Comparison of ENCODE assay signal across 8 mouse cellular contexts in genomic region chr4:117041283-117041721, GRCm38 (mm10). TPM values are rescaled to one million over a fixed set of nuclear protein-coding genes. Genes with fewer than 3 reads are reported as not detected.
DNase-seq lines count a peak whose midpoint lies in the region; ATAC-seq and TF ChIP-seq lines count a peak whose summit lies in the region.

No protein-coding gene starts in this region.

- H3K27ac ChIP-seq in embryonic facial prominence, embryonic 15.5 days (replicated peaks): peak overlapping the region; percentile 84; the same call in 1 of the 2 replicates
- peak overlapping the region; percentile 47; the same call in 1 of the 2 replicates for H3K27ac ChIP-seq in limb, embryonic 12.5 days
- H3K27ac ChIP-seq in midbrain, postnatal 0 days (ENCODE audit: low read depth, low read length): no peak overlapping the region
- no peak overlapping the region for H3K27ac ChIP-seq in intestine, postnatal 0 days (ENCODE audit: low read depth, low read length)

- H3K4me3 ChIP-seq in embryonic facial prominence, embryonic 15.5 days (replicated peaks): no peak overlapping the region
- H3K4me3 ChIP-seq in limb, embryonic 12.5 days (replicated peaks): no peak overlapping the region
- H3K4me3 ChIP-seq in midbrain, postnatal 0 days (ENCODE audit: low read depth, low read length): no peak overlapping the region
- no peak overlapping the region for H3K4me3 ChIP-seq in intestine, postnatal 0 days (ENCODE audit: low read depth, low read length)

- no peaks in the 10 kb centered on the region for H3K9me3 ChIP-seq in embryonic facial prominence, embryonic 15.5 days (replicated peaks)
- no peaks in the 10 kb centered on the region for H3K9me3 ChIP-seq in limb, embryonic 12.5 days
- H3K9me3 ChIP-seq in midbrain, postnatal 0 days (ENCODE audit: low read length): no peaks in the 10 kb centered on the region
- H3K9me3 ChIP-seq in intestine, postnatal 0 days (ENCODE audit: control insufficient read depth): no peaks in the 10 kb centered on the region

- peaks cover under 1% of the 10 kb centered on the region; the same call in 1 of the 2 replicates for H3K36me3 ChIP-seq in embryonic facial prominence, embryonic 15.5 days
- H3K36me3 ChIP-seq in limb, embryonic 12.5 days: peaks cover 17% of the 10 kb centered on the region; the same call in 1 of the 2 replicates
- H3K36me3 ChIP-seq in midbrain, postnatal 0 days (ENCODE audit: insufficient read depth, low read length): no peaks in the 10 kb centered on the region
- H3K36me3 ChIP-seq in intestine, postnatal 0 days (ENCODE audit: control insufficient read depth, insufficient read depth): no peaks in the 10 kb centered on the region

- no peak overlapping the region for H3K9ac ChIP-seq in embryonic facial prominence, embryonic 15.5 days
- H3K9ac ChIP-seq in limb, embryonic 12.5 days (replicated peaks): no peak overlapping the region
- no peak overlapping the region for H3K9ac ChIP-seq in midbrain, postnatal 0 days (replicated peaks; ENCODE audit: low read length, poor library complexity, severe bottlenecking)
- no peak overlapping the region for H3K9ac ChIP-seq in intestine, postnatal 0 days (ENCODE audit: low read depth, low read length)

- WGBS in embryonic facial prominence, embryonic 15.5 days: 45% methylated on average over 4 of the region's 4 CpGs
- 45% methylated on average over 4 of the region's 4 CpGs for WGBS in limb, embryonic 12.5 days
- 59% methylated on average over 4 of the region's 4 CpGs for WGBS in midbrain, postnatal 0 days
- 29% methylated on average over 4 of the region's 4 CpGs for WGBS in intestine, postnatal 0 days

- intact Hi-C loops in heart, postnatal 14 days (cut with DNase I): no loop called here

- TF ChIP-seq CTCF in midbrain, postnatal 0 days (IDR thresholded peaks at IDR 0.05): no peak
- TF ChIP-seq CTCF in intestine, postnatal 0 days (IDR thresholded peaks at IDR 0.05; ENCODE audit: low read depth): no peak

- no peak overlapping the region for H3K4me2 ChIP-seq in embryonic facial prominence, embryonic 15.5 days (replicated peaks)
- H3K4me2 ChIP-seq in limb, embryonic 12.5 days: no peak overlapping the region
- no peak overlapping the region for H3K4me2 ChIP-seq in midbrain, postnatal 0 days (ENCODE audit: low read depth, low read length, poor library complexity, severe bottlenecking)
- H3K4me2 ChIP-seq in intestine, postnatal 0 days (replicated peaks; ENCODE audit: low read depth): no peak overlapping the region

- DNase-seq in spleen, postnatal 36 days (ENCODE audit: low spot score in 2 of 2): peak; percentile 5 to 45
- no peak for DNase-seq in spleen, postnatal 14 days (ENCODE audit: low spot score in 2 of 2)
- DNase-seq in heart, postnatal 14 days: peak; percentile 66 to 76
- DNase-seq in midbrain, postnatal 0 days (ENCODE audit: low spot score): peak; percentile 22
- no peak for DNase-seq in thymus, postnatal 0 days (ENCODE audit: low spot score)

- H3K27me3 ChIP-seq in embryonic facial prominence, embryonic 15.5 days: no peaks in the 10 kb centered on the region
- H3K27me3 ChIP-seq in limb, embryonic 12.5 days: no peaks in the 10 kb centered on the region
- H3K27me3 ChIP-seq in midbrain, postnatal 0 days (ENCODE audit: insufficient read depth, low read length): no peaks in the 10 kb centered on the region
- no peaks in the 10 kb centered on the region for H3K27me3 ChIP-seq in intestine, postnatal 0 days (replicated peaks; ENCODE audit: control insufficient read depth, insufficient read depth, low read length)

- peaks cover 22% of the 10 kb centered on the region for H3K4me1 ChIP-seq in embryonic facial prominence, embryonic 15.5 days
- H3K4me1 ChIP-seq in limb, embryonic 12.5 days (replicated peaks): peaks cover 28% of the 10 kb centered on the region
- H3K4me1 ChIP-seq in midbrain, postnatal 0 days (ENCODE audit: insufficient read depth, low read length): no peaks in the 10 kb centered on the region
- no peaks in the 10 kb centered on the region for H3K4me1 ChIP-seq in intestine, postnatal 0 days (replicated peaks; ENCODE audit: control insufficient read depth, insufficient read depth, low read length)

- ATAC-seq in embryonic facial prominence, embryonic 15.5 days (ENCODE audit: insufficient number of reproducible peaks, low FRiP score, low TSS enrichment, low read depth): no peak
- ATAC-seq in limb, embryonic 12.5 days (ENCODE audit: insufficient number of reproducible peaks, insufficient read depth, low FRiP score, low TSS enrichment, low read depth): no peak
- no peak for ATAC-seq in midbrain, postnatal 0 days (ENCODE audit: low FRiP score)
- no peak for ATAC-seq in intestine, postnatal 0 days

RNA-seq across cellular contexts. Expression of gene Eif2b3, which starts 22.1 kb away (rescaled TPM):
- polyA plus RNA-seq in embryonic facial prominence, embryonic 15.5 days (2015; fragmentation: Nextera tagmentation; extraction: Ambion mirVana): 40.4 and 41.3 TPM in 2 replicates
- 10 to 100 TPM; 14.9 to 15.5 TPM for total RNA-seq in heart, postnatal 14 days (2021)
- 53.0 and 54.0 TPM in 2 replicates for polyA plus RNA-seq in limb, embryonic 12.5 days (2016; fragmentation: Nextera tagmentation; extraction: Ambion mirVana)
- total RNA-seq in midbrain, postnatal 0 days (2014; rRNA removed): 20.7 and 21.7 TPM in 2 replicates
- polyA plus RNA-seq in midbrain, postnatal 0 days (2015; fragmentation: Nextera tagmentation; extraction: Ambion mirVana): 57.5 and 58.4 TPM in 2 replicates
- 40.9 and 42.1 TPM in 2 replicates for polyA plus RNA-seq in thymus, postnatal 0 days (2015; fragmentation: Nextera tagmentation; extraction: Ambion mirVana)
- 16.1 TPM in 2 replicates for polyA plus RNA-seq in intestine, postnatal 0 days (2015; fragmentation: Nextera tagmentation; extraction: Ambion mirVana)

RNA-seq across cellular contexts. Expression of gene Hectd3, which starts 46.2 kb away (rescaled TPM):
- polyA plus RNA-seq in embryonic facial prominence, embryonic 15.5 days (2015; fragmentation: Nextera tagmentation; extraction: Ambion mirVana): 13.9 and 14.2 TPM in 2 replicates
- 10 to 100 TPM; 18.6 to 18.9 TPM for total RNA-seq in heart, postnatal 14 days (2021)
- polyA plus RNA-seq in limb, embryonic 12.5 days (2016; fragmentation: Nextera tagmentation; extraction: Ambion mirVana): 10.7 and 10.8 TPM in 2 replicates
- 45.5 and 46.5 TPM in 2 replicates for total RNA-seq in midbrain, postnatal 0 days (2014; rRNA removed)
- 20.2 and 22.6 TPM in 2 replicates for polyA plus RNA-seq in midbrain, postnatal 0 days (2015; fragmentation: Nextera tagmentation; extraction: Ambion mirVana)
- 14.4 and 14.6 TPM in 2 replicates for polyA plus RNA-seq in thymus, postnatal 0 days (2015; fragmentation: Nextera tagmentation; extraction: Ambion mirVana)
- 25.1 and 25.7 TPM in 2 replicates for polyA plus RNA-seq in intestine, postnatal 0 days (2015; fragmentation: Nextera tagmentation; extraction: Ambion mirVana)

RNA-seq across cellular contexts. Expression of gene Urod, which starts 47.1 kb away (rescaled TPM):
- polyA plus RNA-seq in embryonic facial prominence, embryonic 15.5 days (2015; fragmentation: Nextera tagmentation; extraction: Ambion mirVana): 87.8 and 97.3 TPM in 2 replicates
- 100 to 1,000 TPM in 1 of 2 experiments, 10 to 100 TPM in 1; 92.7 to 106 TPM for total RNA-seq in heart, postnatal 14 days (2021)
- 110 and 111 TPM in 2 replicates for polyA plus RNA-seq in limb, embryonic 12.5 days (2016; fragmentation: Nextera tagmentation; extraction: Ambion mirVana)
- total RNA-seq in midbrain, postnatal 0 days (2014; rRNA removed): 25.5 and 50.0 TPM in 2 replicates
- 36.6 and 36.8 TPM in 2 replicates for polyA plus RNA-seq in midbrain, postnatal 0 days (2015; fragmentation: Nextera tagmentation; extraction: Ambion mirVana)
- polyA plus RNA-seq in thymus, postnatal 0 days (2015; fragmentation: Nextera tagmentation; extraction: Ambion mirVana): 102 and 109 TPM in 2 replicates
- 53.9 and 56.9 TPM in 2 replicates for polyA plus RNA-seq in intestine, postnatal 0 days (2015; fragmentation: Nextera tagmentation; extraction: Ambion mirVana)

RNA-seq across cellular contexts. Expression of gene Ptch2, which starts 54.6 kb away (rescaled TPM):
- polyA plus RNA-seq in embryonic facial prominence, embryonic 15.5 days (2015; fragmentation: Nextera tagmentation; extraction: Ambion mirVana): 20.8 and 22.5 TPM in 2 replicates
- 1 to 10 TPM; 1.5 to 1.7 TPM for total RNA-seq in heart, postnatal 14 days (2021)
- 5.4 and 6.4 TPM in 2 replicates for polyA plus RNA-seq in limb, embryonic 12.5 days (2016; fragmentation: Nextera tagmentation; extraction: Ambion mirVana)
- 6.8 and 12.2 TPM in 2 replicates for total RNA-seq in midbrain, postnatal 0 days (2014; rRNA removed)
- 3.5 and 3.7 TPM in 2 replicates for polyA plus RNA-seq in midbrain, postnatal 0 days (2015; fragmentation: Nextera tagmentation; extraction: Ambion mirVana)
- polyA plus RNA-seq in thymus, postnatal 0 days (2015; fragmentation: Nextera tagmentation; extraction: Ambion mirVana): 0.39 and 0.44 TPM in 2 replicates
- 1.3 and 1.4 TPM in 2 replicates for polyA plus RNA-seq in intestine, postnatal 0 days (2015; fragmentation: Nextera tagmentation; extraction: Ambion mirVana)

Comparison
In these comparisons a context has a peak if more than half of its experiments do, and no peak if none do; other contexts are left out.
1. DNase-seq: peak in spleen, postnatal 36 days (2 of 2), heart, postnatal 14 days (2 of 2) and midbrain, postnatal 0 days (single experiment); none in spleen, postnatal 14 days (0 of 2) and thymus, postnatal 0 days (single experiment).
2. H3K27ac ChIP-seq: peak in embryonic facial prominence, embryonic 15.5 days (single experiment) and limb, embryonic 12.5 days (single experiment); none in midbrain, postnatal 0 days (single experiment) and intestine, postnatal 0 days (single experiment).